Mouse (Mus musculus) ES-E14 (cell line): ENCODE measurements around the gene Etnk1. TPM values are rescaled to one million over a fixed set of nuclear protein-coding genes. Genes with fewer than 3 reads are reported as not detected.

Experiments
- DNase-seq: peaks from one replicate; pipeline ENCODE4 v3.0.0-alpha.2; 2013; ENCODE audit warnings: low read depth, low spot score
- H3K27ac ChIP-seq: 2 replicates; pipeline ENCODE4 v1.5.1; 2012; ENCODE audit warnings: low read depth, mild to moderate bottlenecking, low read length, moderate library complexity, mixed read lengths; ENCODE audit not compliant: poor library complexity, insufficient read depth, severe bottlenecking
- H3K36me3 ChIP-seq: 2 replicates; pipeline ENCODE4 v1.6.1; 2012; ENCODE audit warnings: mild to moderate bottlenecking, low read length, moderate library complexity, mixed read lengths; ENCODE audit not compliant: control insufficient read depth, poor library complexity, insufficient read depth, severe bottlenecking
- H3K4me1 ChIP-seq, 2 experiments: fragments of 150-350 bp in 1 of 2; sonication (generic) in 1 of 2; 2 replicates each; pipeline ENCODE4 v1.6.1; 2012; ENCODE audit warnings: low read length in 2 of 2, mild to moderate bottlenecking in 1 of 2, mixed read lengths in 1 of 2; ENCODE audit not compliant: control insufficient read depth in 2 of 2, insufficient read depth in 2 of 2, poor library complexity in 1 of 2
- H3K4me3 ChIP-seq, 2 experiments: fragments of 150-350 bp in 1 of 2; sonication (generic) in 1 of 2; 2 replicates each; pipeline ENCODE4 v1.5.1; 2012; ENCODE audit warnings: low read length in 2 of 2, low read depth in 1 of 2, mild to moderate bottlenecking in 1 of 2, mixed read lengths in 1 of 2; ENCODE audit not compliant: insufficient read depth in 1 of 2, poor library complexity in 1 of 2, severe bottlenecking in 1 of 2
- H3K9ac ChIP-seq: 2 replicates; pipeline ENCODE4 v1.6.1; 2012; ENCODE audit warnings: low read depth, mild to moderate bottlenecking, low read length, mixed read lengths; ENCODE audit not compliant: poor library complexity, insufficient read depth, severe bottlenecking
- H3K9me3 ChIP-seq: fragments of 150-350 bp; sonication (generic); 2 replicates; pipeline ENCODE4 v1.6.1; 2012; ENCODE audit warnings: low read depth, mild to moderate bottlenecking, low read length; ENCODE audit not compliant: control insufficient read depth, insufficient read depth
- CHD2 ChIP-seq: IDR thresholded peaks from 2 replicates; pipeline ENCODE4 v1.6.1; 2014; ENCODE audit warnings: mild to moderate bottlenecking, low read depth, low read length, inconsistent platforms
- HCFC1 ChIP-seq: IDR thresholded peaks from 2 replicates; pipeline ENCODE4 v1.6.1; 2012; ENCODE audit warnings: low read length, inconsistent platforms, borderline replicate concordance; ENCODE audit not compliant: insufficient read depth
- MAFK ChIP-seq: IDR thresholded peaks from 2 replicates; pipeline ENCODE4 v1.6.1; 2014; ENCODE audit warnings: mild to moderate bottlenecking, low read depth, low read length, inconsistent platforms; ENCODE audit not compliant: insufficient read depth
- ZC3H11A ChIP-seq: IDR thresholded peaks from 2 replicates; pipeline ENCODE4 v1.6.1; 2012; ENCODE audit warnings: low read depth, mild to moderate bottlenecking, inconsistent platforms, low read length, borderline replicate concordance
- ZNF384 ChIP-seq: IDR thresholded peaks from 2 replicates; pipeline ENCODE4 v1.6.1; 2012; ENCODE audit warnings: low read depth, low read length, inconsistent platforms
- in situ Hi-C, 2 experiments: fragments of 600-800 bp; cut with MboI; formaldehyde crosslinking; loops; one replicate each; pipeline ENCODE4 v1.15.1; 2025; ENCODE audit warnings: low sequenced_read_pairs in 2 of 2, inconsistent platforms in 1 of 2; ENCODE audit not compliant: unreplicated experiment in 2 of 2
- total RNA-seq: library from RNA; depleted of rRNA; stranded (reverse); fragments of 300-350 nt; gene quantifications from 2 replicates; pipeline ENCODE4 v1.2.3, GENCODE M21; 2012

The Etnk1 gene
- total RNA-seq, 1 experiment, result 75.7 TPM

GRCm38 (mm10) chr6:143179181-143179580, 12.2 kb downstream of the Etnk1 start:
- in situ Hi-C loops, result no loop called here
- H3K9me3 ChIP-seq, result no peaks in the 10 kb centered on the region
- H3K36me3 ChIP-seq, result peaks cover 44% of the 10 kb centered on the region
- H3K9ac ChIP-seq, result no peak overlapping the region
- H3K27ac ChIP-seq, result no peak overlapping the region
- no peak overlapping the region for H3K4me3 ChIP-seq
- H3K4me1 ChIP-seq, result peaks cover 2 to 20% of the 10 kb centered on the region in 2 experiments; a peak in 2 of 4 replicates
- no peak for DNase-seq
- TF ChIP-seq MAFK (no peak), ZC3H11A (no peak), ZNF384 (no peak), HCFC1 (no peak), CHD2 (no peak)

GRCm38 (mm10) chr6:143179733-143180132, 12.7 kb downstream of the Etnk1 start:
- H3K36me3 ChIP-seq, result peaks cover 44% of the 10 kb centered on the region

GRCm38 (mm10) chr6:143180511-143180910, 13.5 kb downstream of the Etnk1 start:
- Histone ChIP-seq H3K36me3 (peaks cover 47% of the 10 kb centered on the region), H3K4me3 (no peak overlapping the region), H3K9me3 (no peaks in the 10 kb centered on the region), H3K4me1 (peaks cover 0 to 13% of the 10 kb centered on the region in 2 experiments; a peak in 2 of 4 replicates), H3K27ac (no peak overlapping the region), H3K9ac (no peak overlapping the region)
- TF ChIP-seq ZNF384 (no peak), HCFC1 (no peak), MAFK (no peak), CHD2 (no peak), ZC3H11A (no peak)
- in situ Hi-C loops, result no loop called here
- no peak for DNase-seq

More at GRCm38 (mm10) chr6:143179733-143180132, 12.7 kb downstream of the Etnk1 start:
- TF ChIP-seq ZC3H11A, result no peak
- TF ChIP-seq ZNF384, result no peak
- no peak for TF ChIP-seq MAFK
- no peak for TF ChIP-seq HCFC1
- TF ChIP-seq CHD2, result no peak
- Histone ChIP-seq H3K4me3 (no peak overlapping the region), H3K27ac (no peak overlapping the region), H3K9ac (no peak overlapping the region), H3K9me3 (no peaks in the 10 kb centered on the region), H3K4me1 (peaks cover 2 to 18% of the 10 kb centered on the region in 2 experiments; a peak in 2 of 4 replicates)
- in situ Hi-C loops, result no loop called here
- no peak for DNase-seq

- peaks cover 37% of the 10 kb centered on the region for H3K36me3 ChIP-seq
- no peak overlapping the region for H3K4me3 ChIP-seq
- H3K9ac ChIP-seq, result no peak overlapping the region
- H3K4me1 ChIP-seq, result peaks cover 2 to 7% of the 10 kb centered on the region in 2 experiments; a peak in 2 of 4 replicates
- TF ChIP-seq ZNF384, result no peak
- no peak for TF ChIP-seq CHD2
- no peak for TF ChIP-seq ZC3H11A
- TF ChIP-seq HCFC1, result no peak
- TF ChIP-seq MAFK, result no peak
- in situ Hi-C loops, result no loop called here
- H3K9me3 ChIP-seq, result no peaks in the 10 kb centered on the region
- no peak for DNase-seq
- H3K27ac ChIP-seq, result no peak overlapping the region
Observed at GRCm38 (mm10) chr6:143184099-143184498, 17.1 kb downstream of the Etnk1 start.
